Mouse (Mus musculus): ENCODE results near the gene Erf. TPM values are rescaled to one million over a fixed set of nuclear protein-coding genes. Genes with fewer than 3 reads are reported as not detected.
"Not testable (repeated sequence)": the region's sequence is repeated elsewhere in the genome, so short reads cannot be mapped to it uniquely, and the experiment has no call there.

The Erf gene
- polyA plus RNA-seq, 1 experiment from 2014 or later: 4.6 TPM

- not testable (repeated sequence) for H3K9me3 ChIP-seq (replicated peaks); H3K4me3 ChIP-seq (replicated peaks); H3K9ac ChIP-seq; H3K4me2 ChIP-seq; H3K27ac ChIP-seq (replicated peaks); ATAC-seq (ENCODE audit: insufficient read depth); H3K27me3 ChIP-seq; H3K36me3 ChIP-seq (replicated peaks)
- peaks cover 53% of the 10 kb centered on the region for H3K4me1 ChIP-seq (replicated peaks)
- 45% methylated on average over 5 of the region's 5 CpGs for WGBS (ENCODE audit: insufficient replicate concordance)
Observed at GRCm38 (mm10) chr7:25265743-25266142, 15.2 kb upstream of the Erf start.

GRCm38 (mm10) chr7:25263968-25264870, 13.7 kb upstream of the Erf start:
- Histone ChIP-seq H3K27me3 (no peaks in the 10 kb centered on the region), H3K4me3 (replicated peaks) (no peak overlapping the region), H3K4me1 (replicated peaks) (peaks cover 38% of the 10 kb centered on the region), H3K27ac (replicated peaks) (peak overlapping the region; percentile 9; the same call in 1 of the 2 replicates), H3K9me3 (replicated peaks) (no peaks in the 10 kb centered on the region), H3K36me3 (replicated peaks) (no peaks in the 10 kb centered on the region), H3K9ac (no peak overlapping the region), H3K4me2 (no peak overlapping the region)
- no peak for ATAC-seq (ENCODE audit: insufficient read depth)
- WGBS (ENCODE audit: insufficient replicate concordance): 51% methylated on average over 17 of the region's 17 CpGs

GRCm38 (mm10) chr7:25261896-25262295, 11.3 kb upstream of the Erf start:
- 48% methylated on average over 1 of the region's 1 CpGs for WGBS (ENCODE audit: insufficient replicate concordance)
- no peak for ATAC-seq (ENCODE audit: insufficient read depth)
- H3K9ac ChIP-seq: no peak overlapping the region

DNA sequence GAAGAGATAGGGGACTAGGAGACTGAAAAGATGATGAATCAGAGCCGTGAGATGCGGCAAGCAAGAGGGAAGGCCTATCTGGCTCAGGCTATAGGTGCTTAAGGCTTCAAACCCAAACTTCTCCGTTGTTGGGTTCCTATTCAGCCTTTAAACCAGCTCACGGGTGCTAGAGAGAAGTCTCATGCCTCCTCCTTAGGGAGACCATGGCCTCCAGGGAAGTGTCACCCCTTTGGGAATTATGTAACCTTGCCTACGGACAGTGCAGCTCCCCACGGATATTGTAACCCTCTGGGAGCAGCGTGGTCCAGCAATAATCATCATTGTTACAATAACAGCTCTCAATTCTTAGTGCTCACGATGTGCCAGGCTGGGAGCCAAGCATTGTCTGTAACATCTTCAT, 1.3 kb upstream of the Erf start:
- Histone ChIP-seq H3K27me3 (peaks cover 17% of the 10 kb centered on the region; the same call in 1 of the 2 replicates), H3K4me1 (replicated peaks) (peaks cover 52% of the 10 kb centered on the region), H3K9me3 (replicated peaks) (no peaks in the 10 kb centered on the region), H3K9ac (0 out of 2 replicates have a peak overlapping the region, but pooled peaks have one; percentile 79), H3K36me3 (replicated peaks) (no peaks in the 10 kb centered on the region), H3K4me2 (peak overlapping the region; percentile 99), H3K4me3 (replicated peaks) (peak overlapping the region; percentile 78; the same call in 1 of the 2 replicates), H3K27ac (replicated peaks) (peak overlapping the region; percentile 84)
- no peak for ATAC-seq (ENCODE audit: insufficient read depth)
- WGBS (ENCODE audit: insufficient replicate concordance): 35% methylated on average over 8 of the region's 8 CpGs

More at GRCm38 (mm10) chr7:25261896-25262295, 11.3 kb upstream of the Erf start:
- peaks cover 26% of the 10 kb centered on the region for H3K4me1 ChIP-seq (replicated peaks)
- no peaks in the 10 kb centered on the region for H3K36me3 ChIP-seq (replicated peaks)
- H3K27ac ChIP-seq (replicated peaks): no peak overlapping the region
- H3K27me3 ChIP-seq: no peaks in the 10 kb centered on the region
- no peak overlapping the region for H3K4me2 ChIP-seq
- no peaks in the 10 kb centered on the region for H3K9me3 ChIP-seq (replicated peaks)
- H3K4me3 ChIP-seq (replicated peaks): no peak overlapping the region

GRCm38 (mm10) chr7:25251071-25251791, 670 bp upstream of the Erf start:
- peaks cover 17% of the 10 kb centered on the region; the same call in 1 of the 2 replicates for H3K27me3 ChIP-seq
- no peaks in the 10 kb centered on the region for H3K36me3 ChIP-seq (replicated peaks)
- H3K9me3 ChIP-seq (replicated peaks): no peaks in the 10 kb centered on the region
- H3K9ac ChIP-seq: peak overlapping the region; percentile 79; the same call in 1 of the 2 replicates
- peaks cover 58% of the 10 kb centered on the region for H3K4me1 ChIP-seq (replicated peaks)
- H3K4me2 ChIP-seq: peak overlapping the region; percentile 99
- peak overlapping the region; percentile 78 for H3K4me3 ChIP-seq (replicated peaks)
- WGBS (ENCODE audit: insufficient replicate concordance): 9% methylated on average over 22 of the region's 22 CpGs
- peak overlapping the region; percentile 84 for H3K27ac ChIP-seq (replicated peaks)
- ATAC-seq (ENCODE audit: insufficient read depth): no peak

DNA sequence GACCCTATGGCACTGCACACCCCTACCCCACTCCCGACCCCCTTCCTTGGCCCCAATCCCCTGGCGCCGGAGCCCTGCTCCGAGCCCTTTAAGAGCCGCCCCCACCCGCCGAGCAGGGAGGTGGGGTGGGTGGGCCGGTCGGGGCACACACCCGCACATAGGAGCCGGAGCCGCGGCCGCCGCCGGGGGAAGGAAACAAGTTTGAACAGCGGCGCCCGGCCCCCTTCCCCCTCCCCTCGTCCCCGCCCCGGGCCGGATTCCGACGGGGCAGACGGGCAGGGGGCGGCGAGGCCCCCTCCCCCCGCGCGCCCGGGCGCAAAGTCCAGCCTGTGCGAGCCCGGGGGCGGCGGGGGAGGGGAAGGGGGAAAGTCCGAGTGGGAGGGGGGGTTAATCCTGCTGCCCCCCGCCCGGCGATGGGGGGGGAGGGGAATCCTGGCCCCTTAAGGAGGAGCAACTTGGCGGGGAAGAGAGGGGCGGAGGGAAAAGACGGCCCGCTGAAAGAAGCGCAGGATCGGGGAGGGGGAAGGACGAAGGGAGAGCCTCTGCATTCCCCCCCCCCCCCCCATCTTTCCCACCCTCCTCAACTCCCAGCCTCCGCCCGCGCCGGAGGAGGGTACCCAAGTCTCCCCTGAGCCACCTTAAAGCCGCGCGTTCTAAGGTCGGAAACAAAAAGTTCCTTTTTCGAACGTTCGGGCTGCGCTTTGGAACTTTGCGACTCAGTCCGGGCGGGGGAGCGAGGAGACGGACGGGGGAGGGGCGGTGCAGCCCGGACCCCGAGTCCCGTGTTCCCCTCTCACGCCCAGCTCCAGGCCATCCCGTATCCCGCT, 1.0 kb downstream of the Erf start:
- peaks cover 14% of the 10 kb centered on the region; the same call in 1 of the 2 replicates for H3K27me3 ChIP-seq
- H3K36me3 ChIP-seq (replicated peaks): peaks cover 16% of the 10 kb centered on the region
- peak overlapping the region; percentile 79 for H3K9ac ChIP-seq
- under 1% methylated on average over 51 of the region's 73 CpGs for WGBS (ENCODE audit: insufficient replicate concordance)
- peak overlapping the region; percentile 78 for H3K4me3 ChIP-seq (replicated peaks)
- H3K27ac ChIP-seq (replicated peaks): peak overlapping the region; percentile 84
- H3K4me2 ChIP-seq: peak overlapping the region; percentile 99
- peak; percentile 28 for ATAC-seq (ENCODE audit: insufficient read depth)
- no peaks in the 10 kb centered on the region for H3K9me3 ChIP-seq (replicated peaks)
- peaks cover 66% of the 10 kb centered on the region for H3K4me1 ChIP-seq (replicated peaks)

DNA sequence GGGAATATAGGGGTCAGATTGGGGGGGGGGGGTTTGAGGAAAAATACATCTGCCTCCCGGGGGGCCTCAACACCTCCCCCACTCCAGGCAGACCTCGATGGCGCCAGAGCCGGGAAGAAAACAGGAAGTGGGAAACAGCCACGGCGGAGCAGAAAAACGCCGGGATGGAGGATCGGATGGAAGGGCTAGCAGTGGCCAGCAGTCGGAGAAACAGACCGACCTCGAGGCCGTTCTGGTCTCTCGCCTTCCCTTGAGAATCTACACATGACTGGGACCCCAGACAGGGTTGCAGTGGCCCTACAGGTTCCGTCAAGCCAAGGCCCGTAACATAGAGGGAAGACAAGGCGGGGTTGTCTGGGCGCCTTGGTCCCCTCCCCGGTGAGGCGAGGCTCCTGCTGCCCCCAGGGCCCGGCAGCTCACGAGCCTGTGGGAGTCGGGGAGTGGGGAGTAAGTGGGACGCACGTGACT, 1.7 kb downstream of the Erf start:
- WGBS (ENCODE audit: insufficient replicate concordance): under 1% methylated on average over 25 of the region's 25 CpGs

GRCm38 (mm10) chr7:25248018-25248647, 2.4 kb downstream of the Erf start:
- no peaks in the 10 kb centered on the region for H3K9me3 ChIP-seq (replicated peaks)
- peak overlapping the region; percentile 84 for H3K27ac ChIP-seq (replicated peaks)
- no peak for ATAC-seq (ENCODE audit: insufficient read depth)
- peak overlapping the region; percentile 78 for H3K4me3 ChIP-seq (replicated peaks)
- peaks cover 26% of the 10 kb centered on the region for H3K36me3 ChIP-seq (replicated peaks)
- H3K27me3 ChIP-seq: peaks cover 10% of the 10 kb centered on the region; the same call in 1 of the 2 replicates
- peak overlapping the region; percentile 99 for H3K4me2 ChIP-seq
- H3K4me1 ChIP-seq (replicated peaks): peaks cover 66% of the 10 kb centered on the region
- peak overlapping the region; percentile 79; the same call in 1 of the 2 replicates for H3K9ac ChIP-seq
- 4% methylated on average over 18 of the region's 18 CpGs for WGBS (ENCODE audit: insufficient replicate concordance)

More for the DNA sequence above, 1.7 kb downstream of the Erf start:
- Histone ChIP-seq H3K27ac (replicated peaks) (peak overlapping the region; percentile 84), H3K9ac (peak overlapping the region; percentile 79), H3K4me1 (replicated peaks) (peaks cover 66% of the 10 kb centered on the region), H3K4me3 (replicated peaks) (peak overlapping the region; percentile 78), H3K27me3 (peaks cover 10% of the 10 kb centered on the region; the same call in 1 of the 2 replicates), H3K36me3 (replicated peaks) (peaks cover 21% of the 10 kb centered on the region), H3K4me2 (peak overlapping the region; percentile 99), H3K9me3 (replicated peaks) (no peaks in the 10 kb centered on the region)
- ATAC-seq (ENCODE audit: insufficient read depth): peak; percentile 2; the same call in 1 of the 2 replicates

DNA sequence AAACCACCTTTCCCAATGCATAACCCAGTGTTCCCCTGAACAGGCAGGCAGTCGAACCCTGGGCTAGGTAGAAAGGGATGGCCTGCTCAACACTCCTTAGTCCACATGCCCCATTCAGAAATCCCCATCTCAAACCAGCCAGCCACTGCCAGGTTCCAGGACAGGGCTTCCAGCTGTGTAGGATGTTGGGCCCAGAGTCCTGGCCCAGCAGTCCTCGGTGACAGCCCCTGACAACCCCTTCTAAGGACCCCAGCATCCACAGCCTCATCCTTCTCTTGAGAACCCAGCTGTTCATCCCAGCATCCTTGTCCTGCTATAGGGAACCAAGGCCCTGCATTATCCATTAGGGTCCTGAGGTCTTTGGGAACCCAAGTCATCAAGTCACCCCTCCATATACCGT, 3.1 kb downstream of the Erf start:
- 20% methylated on average over 3 of the region's 3 CpGs for WGBS (ENCODE audit: insufficient replicate concordance)
- Histone ChIP-seq H3K9ac (peak overlapping the region; percentile 79; the same call in 1 of the 2 replicates), H3K4me1 (replicated peaks) (peaks cover 66% of the 10 kb centered on the region), H3K27me3 (peaks cover 10% of the 10 kb centered on the region; the same call in 1 of the 2 replicates), H3K36me3 (replicated peaks) (peaks cover 32% of the 10 kb centered on the region), H3K4me3 (replicated peaks) (peak overlapping the region; percentile 78), H3K27ac (replicated peaks) (peak overlapping the region; percentile 84; the same call in 1 of the 2 replicates), H3K9me3 (replicated peaks) (no peaks in the 10 kb centered on the region), H3K4me2 (peak overlapping the region; percentile 99)
- ATAC-seq (ENCODE audit: insufficient read depth): no peak

DNA sequence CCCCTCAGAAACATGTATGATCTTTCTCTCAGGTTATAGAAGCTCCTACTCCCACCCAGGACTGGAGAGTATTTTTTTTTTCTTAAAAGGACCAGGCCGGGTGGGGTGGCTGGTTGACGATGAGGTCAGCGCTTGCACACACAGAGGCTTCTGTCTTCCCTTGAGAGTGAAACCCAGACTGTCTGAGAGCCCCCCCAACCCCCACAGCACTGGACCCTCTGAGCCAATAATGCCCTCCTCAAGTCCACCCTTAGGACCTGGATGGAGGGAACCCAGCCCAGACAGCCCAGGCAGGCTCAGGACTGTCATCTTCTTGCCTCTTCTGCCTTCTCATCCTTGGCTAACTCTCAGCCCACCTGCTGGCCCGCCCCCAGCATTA, 3.8 kb downstream of the Erf start:
- Histone ChIP-seq H3K9ac (no peak overlapping the region), H3K4me1 (replicated peaks) (peaks cover 63% of the 10 kb centered on the region), H3K9me3 (replicated peaks) (no peaks in the 10 kb centered on the region), H3K27ac (replicated peaks) (no peak overlapping the region), H3K4me2 (peak overlapping the region; percentile 99), H3K36me3 (replicated peaks) (peaks cover 37% of the 10 kb centered on the region), H3K4me3 (replicated peaks) (no peak overlapping the region), H3K27me3 (peaks cover 6% of the 10 kb centered on the region; the same call in 1 of the 2 replicates)
- no peak for ATAC-seq (ENCODE audit: insufficient read depth)
- 44% methylated on average over 4 of the region's 4 CpGs for WGBS (ENCODE audit: insufficient replicate concordance)

Data from liver, embryonic 15.5 days (tissue).